Mouse (Mus musculus) activated CD4-positive, CD25-positive, alpha-beta regulatory T cell, adult 4 months (primary cell): ENCODE data around the gene Fuom. TPM values are rescaled to one million over a fixed set of nuclear protein-coding genes. Genes with fewer than 3 reads are reported as not detected.
A peak's percentile ranks its signal among the peaks of the same experiment; 100 is the strongest.

ENCODE experiments used
- ATAC-seq: one replicate; pipeline ENCODE4 v1.8.0; 2017
- polyA plus RNA-seq, 2 experiments: library from polyadenylated mRNA; unstranded; fragments of 100-300 nt; shearing (Covaris generic); gene quantifications; one replicate each; pipeline ENCODE4 v1.2.1; 2017

The Fuom gene
- polyA plus RNA-seq, 2 experiments from 2014 or later: 9.9 to 11.0 TPM

- no peak for ATAC-seq
Observed at GRCm38 (mm10) chr7:140057413-140058407, 44.5 kb downstream of the Fuom start.

GRCm38 (mm10) chr7:140054124-140054523 lies 48.1 kb downstream of the Fuom start:
- ATAC-seq: no peak

- no peak for ATAC-seq
Observed at GRCm38 (mm10) chr7:140049115-140049689, 53.0 kb downstream of the Fuom start.

GRCm38 (mm10) chr7:140048361-140049114 lies 53.7 kb downstream of the Fuom start, which contains the start of gene Msx3:
Msx3 (minus strand) TSS chr7:140049089.
- ATAC-seq: peak; percentile 23

- no peak for ATAC-seq
Observed at GRCm38 (mm10) chr7:140047811-140048311, 54.4 kb downstream of the Fuom start.

Other genes with a start within 250 kb of the Fuom start
- gene Kndc1, start 207.7 kb downstream of the Fuom start, polyA plus RNA-seq: under 1 TPM; 0.12 to 0.22 TPM
- gene Utf1, start 158.7 kb downstream of the Fuom start, polyA plus RNA-seq: 1 to 10 TPM in 1 of 2 experiments, under 1 TPM in 1; 0.90 to 2.2 TPM
- gene 6430531B16Rik, start 123.7 kb downstream of the Fuom start, polyA plus RNA-seq: 1 to 10 TPM in 1 of 2 experiments, not detected in 1; 1.2 TPM
- gene Adam8, start 109.9 kb downstream of the Fuom start, polyA plus RNA-seq: 1 to 10 TPM; 9.6 to 9.9 TPM
- gene Zfp511, start 66.0 kb downstream of the Fuom start, polyA plus RNA-seq: 10 to 100 TPM; 26.7 to 26.8 TPM
- 10 to 100 TPM; 22.2 to 23.0 TPM for gene Tubgcp2, start 65.8 kb downstream of the Fuom start, polyA plus RNA-seq
- not detected for gene Msx3, start 53.4 kb downstream of the Fuom start, polyA plus RNA-seq
- gene Caly, start 19.9 kb downstream of the Fuom start, polyA plus RNA-seq: not detected
- gene Prap1, start 9.0 kb downstream of the Fuom start, polyA plus RNA-seq: not detected
- gene Paox, start 13.4 kb upstream of the Fuom start, polyA plus RNA-seq: 1 to 10 TPM; 3.8 to 4.7 TPM
- 10 to 100 TPM; 73.1 to 79.4 TPM for gene Echs1, start 14.0 kb upstream of the Fuom start, polyA plus RNA-seq
- 10 to 100 TPM; 27.7 to 34.1 TPM for gene Mtg1, start 35.1 kb upstream of the Fuom start, polyA plus RNA-seq
- gene Sprn, start 52.4 kb upstream of the Fuom start, polyA plus RNA-seq: not detected
- gene Olfr522, start 62.3 kb upstream of the Fuom start, polyA plus RNA-seq: not detected
- gene Olfr523, start 70.8 kb upstream of the Fuom start, polyA plus RNA-seq: not detected
- gene Olfr524, start 103.5 kb upstream of the Fuom start, polyA plus RNA-seq: under 1 TPM in 1 of 2 experiments, not detected in 1; 0.17 TPM
- under 1 TPM in 1 of 2 experiments, not detected in 1; 0.15 TPM for gene Cd163l1, start 115.8 kb upstream of the Fuom start, polyA plus RNA-seq
- gene 5830411N06Rik, start 144.8 kb upstream of the Fuom start, polyA plus RNA-seq: 1 to 10 TPM in 1 of 2 experiments, under 1 TPM in 1; 0.82 to 2.5 TPM
- under 1 TPM; 0.09 to 0.28 TPM for gene Olfr525, start 218.4 kb upstream of the Fuom start, polyA plus RNA-seq
- gene Olfr527, start 231.6 kb upstream of the Fuom start, polyA plus RNA-seq: under 1 TPM in 1 of 2 experiments, not detected in 1; 0.45 TPM